Mouse (Mus musculus): Measurements from ENCODE around the gene Serpina9. TPM values are rescaled to one million over a fixed set of nuclear protein-coding genes. Genes with fewer than 3 reads are reported as not detected.

Gene Serpina9
- polyA plus RNA-seq (2015; fragmentation: Nextera tagmentation; extraction: Ambion mirVana), result 0.73 TPM in 1 of 2 replicates, not detected in the other

GRCm38 (mm10) chr12:104013620-104014019, at the start of gene Serpina9:
Gene Serpina9, minus strand, starts transcription at chr12:104013755.
- no peaks in the 10 kb centered on the region for H3K9me3 ChIP-seq (replicated peaks)
- no peak within 1 kb of the TSS for H3K9ac ChIP-seq (replicated peaks)
- no peaks in the 10 kb centered on the region for H3K36me3 ChIP-seq
- H3K27me3 ChIP-seq (replicated peaks), result no peaks in the 10 kb centered on the region
- no peak within 1 kb of the TSS for H3K4me3 ChIP-seq (replicated peaks)
- ATAC-seq (ENCODE audit: low FRiP score), result no peak
- no peak within 1 kb of the TSS for H3K27ac ChIP-seq (replicated peaks)
- H3K4me1 ChIP-seq, result no peaks in the 10 kb centered on the region
- 90% methylated on average over 6 of the region's 6 CpGs for WGBS
- no peak within 1 kb of the TSS for H3K4me2 ChIP-seq

DNA sequence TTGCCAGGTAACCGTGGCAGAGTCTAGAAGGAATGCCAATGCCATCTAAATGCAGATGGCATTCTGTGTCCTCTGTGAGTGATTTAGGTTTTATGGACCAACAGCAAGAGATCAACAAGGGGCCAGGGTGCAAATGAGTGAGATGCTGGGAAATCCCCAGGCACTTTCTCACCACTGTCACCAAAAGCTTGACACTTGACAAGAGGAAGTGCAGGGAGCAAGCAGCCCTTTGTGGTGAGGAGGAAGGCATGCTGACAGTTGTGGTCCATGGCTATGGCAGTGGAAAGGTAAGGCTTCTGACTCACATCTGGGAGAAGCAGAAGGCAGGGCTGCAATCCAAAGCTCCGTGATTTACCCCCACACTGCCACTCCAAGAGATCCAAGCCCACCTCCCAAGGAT, 48.3 kb upstream of the Serpina9 start:
- no peak for ATAC-seq (ENCODE audit: low FRiP score)
- Histone ChIP-seq H3K27me3 (replicated peaks) (no peaks in the 10 kb centered on the region), H3K9ac (replicated peaks) (no peak overlapping the region), H3K36me3 (no peaks in the 10 kb centered on the region), H3K4me1 (peaks cover 6% of the 10 kb centered on the region), H3K27ac (replicated peaks) (no peak overlapping the region), H3K4me3 (replicated peaks) (no peak overlapping the region), H3K4me2 (no peak overlapping the region), H3K9me3 (replicated peaks) (no peaks in the 10 kb centered on the region)
- WGBS, result 32% methylated on average over 2 of the region's 2 CpGs

GRCm38 (mm10) chr12:104060126-104060525, 46.6 kb upstream of the Serpina9 start:
- Histone ChIP-seq H3K27ac (replicated peaks) (no peak overlapping the region), H3K4me2 (no peak overlapping the region), H3K27me3 (replicated peaks) (no peaks in the 10 kb centered on the region), H3K36me3 (no peaks in the 10 kb centered on the region), H3K4me3 (replicated peaks) (no peak overlapping the region), H3K9me3 (replicated peaks) (no peaks in the 10 kb centered on the region), H3K4me1 (no peaks in the 10 kb centered on the region), H3K9ac (replicated peaks) (no peak overlapping the region)
- ATAC-seq (ENCODE audit: low FRiP score), result no peak
- 83% methylated on average over 6 of the region's 6 CpGs for WGBS

- ATAC-seq (ENCODE audit: low FRiP score), result no peak
- Histone ChIP-seq H3K4me2 (no peak overlapping the region), H3K9ac (replicated peaks) (no peak overlapping the region), H3K9me3 (replicated peaks) (no peaks in the 10 kb centered on the region), H3K4me3 (replicated peaks) (no peak overlapping the region), H3K4me1 (no peaks in the 10 kb centered on the region), H3K27me3 (replicated peaks) (0 out of 2 replicates have a peak, but pooled peaks cover under 1% of the 10 kb centered on the region), H3K27ac (replicated peaks) (no peak overlapping the region), H3K36me3 (no peaks in the 10 kb centered on the region)
- WGBS, result 87% methylated on average over 7 of the region's 7 CpGs
Observed at GRCm38 (mm10) chr12:104057531-104057930, 44.0 kb upstream of the Serpina9 start.

- no peak overlapping the region for H3K4me3 ChIP-seq (replicated peaks)
- H3K9ac ChIP-seq (replicated peaks), result no peak overlapping the region
- no peaks in the 10 kb centered on the region for H3K4me1 ChIP-seq
- H3K9me3 ChIP-seq (replicated peaks), result no peaks in the 10 kb centered on the region
- H3K36me3 ChIP-seq, result no peaks in the 10 kb centered on the region
- H3K27me3 ChIP-seq (replicated peaks), result 0 out of 2 replicates have a peak, but pooled peaks cover 3% of the 10 kb centered on the region
- no peak overlapping the region for H3K4me2 ChIP-seq
- H3K27ac ChIP-seq (replicated peaks), result no peak overlapping the region
- 44% methylated on average over 4 of the region's 4 CpGs for WGBS
- ATAC-seq (ENCODE audit: low FRiP score), result no peak
Observed at GRCm38 (mm10) chr12:104057050-104057449, 43.5 kb upstream of the Serpina9 start.

- H3K4me3 ChIP-seq (replicated peaks), result no peak overlapping the region
- H3K4me1 ChIP-seq, result no peaks in the 10 kb centered on the region
- ATAC-seq (ENCODE audit: low FRiP score), result no peak
- H3K4me2 ChIP-seq, result no peak overlapping the region
- H3K27ac ChIP-seq (replicated peaks), result no peak overlapping the region
- H3K9ac ChIP-seq (replicated peaks), result no peak overlapping the region
- 85% methylated on average over 8 of the region's 8 CpGs for WGBS
- H3K9me3 ChIP-seq (replicated peaks), result no peaks in the 10 kb centered on the region
- no peaks in the 10 kb centered on the region for H3K36me3 ChIP-seq
- H3K27me3 ChIP-seq (replicated peaks), result 0 out of 2 replicates have a peak, but pooled peaks cover 3% of the 10 kb centered on the region
Observed at GRCm38 (mm10) chr12:104055755-104056154, 42.2 kb upstream of the Serpina9 start.

DNA sequence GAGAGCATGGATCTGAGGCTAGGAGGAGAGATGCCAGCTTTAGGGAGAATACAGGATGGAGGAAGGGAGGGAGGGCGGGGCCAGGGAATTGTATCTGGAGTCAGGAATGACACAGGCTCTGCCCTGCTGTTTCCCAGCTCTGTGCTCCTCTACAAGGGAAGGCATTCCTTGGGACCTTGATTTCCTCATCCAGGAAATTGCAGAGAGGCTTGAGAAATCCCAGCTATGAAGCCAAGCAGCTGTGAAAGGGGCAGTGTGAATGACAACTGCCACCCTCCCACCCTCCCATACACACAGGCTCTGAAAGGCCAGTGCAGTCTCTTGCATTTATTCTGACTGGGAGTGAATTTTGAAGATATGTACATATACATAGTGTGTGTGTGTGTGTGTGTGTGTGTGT, 40.4 kb upstream of the Serpina9 start:
- H3K4me3 ChIP-seq (replicated peaks), result no peak overlapping the region
- no peaks in the 10 kb centered on the region for H3K4me1 ChIP-seq
- ATAC-seq (ENCODE audit: low FRiP score), result no peak
- H3K9me3 ChIP-seq (replicated peaks), result no peaks in the 10 kb centered on the region
- WGBS, result 69% methylated on average over 1 of the region's 1 CpGs
- 0 out of 2 replicates have a peak, but pooled peaks cover 3% of the 10 kb centered on the region for H3K27me3 ChIP-seq (replicated peaks)
- H3K36me3 ChIP-seq, result no peaks in the 10 kb centered on the region
- H3K27ac ChIP-seq (replicated peaks), result no peak overlapping the region
- no peak overlapping the region for H3K4me2 ChIP-seq
- H3K9ac ChIP-seq (replicated peaks), result no peak overlapping the region

- no peak overlapping the region for H3K9ac ChIP-seq (replicated peaks)
- no peaks in the 10 kb centered on the region for H3K36me3 ChIP-seq
- ATAC-seq (ENCODE audit: low FRiP score), result no peak
- no peaks in the 10 kb centered on the region for H3K9me3 ChIP-seq (replicated peaks)
- 86% methylated on average over 8 of the region's 8 CpGs for WGBS
- no peaks in the 10 kb centered on the region for H3K27me3 ChIP-seq (replicated peaks)
- no peaks in the 10 kb centered on the region for H3K4me1 ChIP-seq
- H3K4me3 ChIP-seq (replicated peaks), result no peak overlapping the region
- H3K27ac ChIP-seq (replicated peaks), result no peak overlapping the region
- no peak overlapping the region for H3K4me2 ChIP-seq
Observed at GRCm38 (mm10) chr12:104045713-104046112, 32.2 kb upstream of the Serpina9 start.

DNA sequence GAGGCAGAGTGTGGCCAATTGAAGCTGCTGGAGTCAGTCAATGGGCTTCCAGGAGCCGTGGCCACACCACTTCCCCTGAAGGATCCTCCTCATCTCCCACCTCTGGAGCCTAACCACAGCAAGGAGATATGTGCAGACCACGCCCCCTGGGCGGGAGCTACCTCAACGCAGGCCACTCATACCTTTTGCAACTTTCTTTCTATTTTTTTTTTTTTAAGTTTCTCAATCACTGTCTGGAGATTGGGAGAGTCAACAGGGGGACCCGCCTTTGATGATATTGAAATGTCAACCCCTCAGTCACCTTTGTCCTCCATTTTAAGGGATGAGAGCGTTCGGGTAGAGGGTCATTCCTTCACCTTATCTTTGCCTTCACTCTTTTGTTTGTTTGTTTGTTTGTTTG, 30.8 kb upstream of the Serpina9 start, which contains the start of gene Serpina12:
Gene Serpina12 (minus strand): TSS at position 101 of the 400 bp plus-strand sequence.
- Histone ChIP-seq H3K27ac (replicated peaks) (no peak within 1 kb of the TSS), H3K27me3 (replicated peaks) (no peaks in the 10 kb centered on the region), H3K4me2 (no peak within 1 kb of the TSS), H3K4me3 (replicated peaks) (no peak within 1 kb of the TSS), H3K9me3 (replicated peaks) (no peaks in the 10 kb centered on the region), H3K4me1 (no peaks in the 10 kb centered on the region), H3K9ac (replicated peaks) (no peak within 1 kb of the TSS), H3K36me3 (no peaks in the 10 kb centered on the region)
- no peak for ATAC-seq (ENCODE audit: low FRiP score)
- 90% methylated on average over 7 of the region's 7 CpGs for WGBS

GRCm38 (mm10) chr12:104042753-104043152, 29.2 kb upstream of the Serpina9 start:
- no peak overlapping the region for H3K27ac ChIP-seq (replicated peaks)
- WGBS, result 88% methylated on average over 2 of the region's 2 CpGs
- H3K9ac ChIP-seq (replicated peaks), result no peak overlapping the region
- H3K4me3 ChIP-seq (replicated peaks), result no peak overlapping the region
- no peaks in the 10 kb centered on the region for H3K9me3 ChIP-seq (replicated peaks)
- H3K27me3 ChIP-seq (replicated peaks), result no peaks in the 10 kb centered on the region
- no peaks in the 10 kb centered on the region for H3K4me1 ChIP-seq
- H3K4me2 ChIP-seq, result no peak overlapping the region
- ATAC-seq (ENCODE audit: low FRiP score), result no peak
- H3K36me3 ChIP-seq, result no peaks in the 10 kb centered on the region

- Histone ChIP-seq H3K36me3 (no peaks in the 10 kb centered on the region), H3K4me1 (no peaks in the 10 kb centered on the region), H3K4me2 (no peak overlapping the region), H3K4me3 (replicated peaks) (no peak overlapping the region), H3K27me3 (replicated peaks) (no peaks in the 10 kb centered on the region), H3K9me3 (replicated peaks) (no peaks in the 10 kb centered on the region), H3K9ac (replicated peaks) (no peak overlapping the region), H3K27ac (replicated peaks) (no peak overlapping the region)
- no peak for ATAC-seq (ENCODE audit: low FRiP score)
- WGBS, result 76% methylated on average over 6 of the region's 6 CpGs
Observed at GRCm38 (mm10) chr12:104041401-104041800, 27.8 kb upstream of the Serpina9 start.

DNA sequence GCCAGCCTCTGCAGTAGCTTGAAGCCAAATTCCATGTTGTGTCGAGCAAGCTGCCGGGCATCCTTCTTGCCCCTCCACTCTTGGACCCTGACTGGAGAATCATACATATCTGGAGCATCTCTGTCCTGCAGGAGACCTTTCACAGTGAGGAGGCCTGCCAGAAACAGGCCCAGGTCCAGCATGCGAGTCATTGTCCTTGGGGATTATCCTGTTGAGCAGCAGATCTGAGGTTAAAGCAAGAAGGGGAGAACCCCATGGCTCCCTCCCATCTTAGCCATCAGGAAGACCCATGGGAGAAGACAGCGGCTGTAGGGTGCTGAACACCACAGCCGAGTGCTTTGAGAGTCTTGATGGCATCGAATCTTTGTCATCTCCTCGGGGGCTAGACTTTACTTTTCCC, 24.6 kb upstream of the Serpina9 start:
- Histone ChIP-seq H3K4me3 (replicated peaks) (no peak overlapping the region), H3K27ac (replicated peaks) (no peak overlapping the region), H3K4me1 (no peaks in the 10 kb centered on the region), H3K36me3 (no peaks in the 10 kb centered on the region), H3K27me3 (replicated peaks) (no peaks in the 10 kb centered on the region), H3K9ac (replicated peaks) (no peak overlapping the region), H3K4me2 (no peak overlapping the region), H3K9me3 (replicated peaks) (no peaks in the 10 kb centered on the region)
- WGBS, result 93% methylated on average over 7 of the region's 7 CpGs
- no peak for ATAC-seq (ENCODE audit: low FRiP score)

DNA sequence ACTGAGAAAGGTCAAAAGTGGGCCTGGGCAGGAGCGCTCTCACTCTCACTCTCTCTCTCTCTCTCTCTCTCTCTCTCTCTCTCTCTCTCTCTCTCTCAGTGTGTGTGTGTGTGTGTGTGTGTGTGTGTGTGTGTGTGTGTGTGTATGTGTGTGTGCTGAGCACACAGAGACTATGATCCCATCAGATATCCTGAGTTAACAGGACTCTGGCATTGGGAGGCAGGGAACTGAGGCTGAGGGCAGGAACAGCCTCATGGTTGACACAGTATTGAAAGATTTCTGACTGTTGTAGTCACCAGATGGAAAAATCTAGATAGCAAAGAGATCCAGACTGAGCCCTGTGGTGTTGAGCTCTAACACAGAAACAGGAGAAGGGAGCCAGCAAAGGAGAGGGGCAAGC, 20.2 kb upstream of the Serpina9 start:
- Histone ChIP-seq H3K27me3 (replicated peaks) (no peaks in the 10 kb centered on the region), H3K4me2 (no peak overlapping the region), H3K4me3 (replicated peaks) (no peak overlapping the region), H3K36me3 (no peaks in the 10 kb centered on the region), H3K9me3 (replicated peaks) (no peaks in the 10 kb centered on the region), H3K27ac (replicated peaks) (no peak overlapping the region), H3K9ac (replicated peaks) (no peak overlapping the region), H3K4me1 (no peaks in the 10 kb centered on the region)
- 93% methylated on average over 1 of the region's 1 CpGs for WGBS
- no peak for ATAC-seq (ENCODE audit: low FRiP score)
